Mouse (Mus musculus) neural tube, embryonic 11.5 days (tissue): ENCODE results near the gene Zfand4. TPM values are rescaled to one million over a fixed set of nuclear protein-coding genes. Genes with fewer than 3 reads are reported as not detected.
"Not testable (repeated sequence)": the region's sequence is repeated elsewhere in the genome, so short reads cannot be mapped to it uniquely, and the experiment has no call there.

ENCODE experiments used
- ATAC-seq: fragments of 200-750 bp; cut with Nextera tagmentation; 2 replicates; pipeline ENCODE4 v1.8.0; 2017; ENCODE audit warnings: moderate number of reproducible peaks, mild to moderate bottlenecking, moderate TSS enrichment, moderate library complexity; ENCODE audit not compliant: insufficient read depth, low FRiP score, low TSS enrichment
- DNase-seq: peaks from one replicate; pipeline ENCODE4 v3.0.0-alpha.2; 2015; ENCODE audit warnings: low spot score
- H3K27ac ChIP-seq: fragments of 300-500 bp; sonication (generic); 2 replicates; pipeline ENCODE4 v1.5.1; 2014; ENCODE audit warnings: low read depth, mild to moderate bottlenecking, low read length
- H3K27me3 ChIP-seq: fragments of 300-500 bp; sonication (generic); 2 replicates; pipeline ENCODE4 v1.6.1; 2014; ENCODE audit warnings: mild to moderate bottlenecking, low read length, mixed read lengths; ENCODE audit not compliant: control insufficient read depth, insufficient read depth
- H3K36me3 ChIP-seq: fragments of 300-500 bp; sonication (generic); 2 replicates; pipeline ENCODE4 v1.6.1; 2014; ENCODE audit warnings: mild to moderate bottlenecking, low read length, moderate library complexity, mixed read lengths; ENCODE audit not compliant: control insufficient read depth, insufficient read depth
- H3K4me1 ChIP-seq: fragments of 300-500 bp; sonication (generic); 2 replicates; pipeline ENCODE4 v1.6.1; 2014; ENCODE audit warnings: low read length, mixed read lengths; ENCODE audit not compliant: control insufficient read depth, insufficient read depth
- H3K4me2 ChIP-seq: fragments of 300-500 bp; sonication (generic); 2 replicates; pipeline ENCODE4 v1.6.1; 2014; ENCODE audit warnings: low read depth, mild to moderate bottlenecking, moderate library complexity
- H3K4me3 ChIP-seq: fragments of 300-500 bp; sonication (generic); 2 replicates; pipeline ENCODE4 v1.5.1; 2014; ENCODE audit warnings: low read depth, low read length
- H3K9ac ChIP-seq: fragments of 300-500 bp; sonication (generic); 2 replicates; pipeline ENCODE4 v1.6.1; 2014; ENCODE audit warnings: mild to moderate bottlenecking, low read length
- H3K9me3 ChIP-seq: fragments of 300-500 bp; sonication (generic); 2 replicates; pipeline ENCODE4 v1.6.1; 2016; ENCODE audit warnings: low read length; ENCODE audit not compliant: control insufficient read depth
- WGBS: fragments of 180-500 bp; shearing (Covaris S2); extraction: QIAGEN DNeasy Blood & Tissue Kit; methylation state at CpG from one replicate; pipeline ENCODE4 v1.1.7; 2014; 5-methylcytosine and 5-hydroxymethylcytosine counted together
- polyA plus RNA-seq: library from polyadenylated mRNA; unstranded; fragments of >200 nt; fragmentation: Nextera tagmentation; extraction: Ambion mirVana; gene quantifications from 2 replicates; pipeline ENCODE4 v1.2.1, GENCODE M21; 2014

Gene Zfand4
- polyA plus RNA-seq: 5.4 and 7.1 TPM in 2 replicates

- peak; percentile 96 for ATAC-seq
Observed at GRCm38 (mm10) chr6:116264018-116264651, at the start of gene Zfand4. Gene Zfand4, plus strand, starts transcription at chr6:116264222.

GRCm38 (mm10) chr6:116227767-116228166 is 36.3 kb upstream of the Zfand4 start:
- Histone ChIP-seq H3K9ac (no peak overlapping the region), H3K27ac (no peak overlapping the region), H3K4me2 (no peak overlapping the region), H3K27me3 (no peaks in the 10 kb centered on the region), H3K4me3 (no peak overlapping the region), H3K36me3 (peaks cover 1% of the 10 kb centered on the region; the same call in 1 of the 2 replicates), H3K4me1 (no peaks in the 10 kb centered on the region), H3K9me3 (no peaks in the 10 kb centered on the region)
- ATAC-seq (no peak), DNase-seq (no peak)
- WGBS: 84% methylated on average over 11 of the region's 11 CpGs

More at GRCm38 (mm10) chr6:116264018-116264651, at the start of gene Zfand4:
- WGBS: under 1% methylated on average over 59 of the region's 67 CpGs
- Histone ChIP-seq H3K4me3 (peak within 1 kb of the TSS; percentile 60), H3K9ac (peak within 1 kb of the TSS; percentile 73), H3K4me2 (peak within 1 kb of the TSS; percentile 62), H3K27ac (peak within 1 kb of the TSS; percentile 60; the same call in 1 of the 2 replicates), H3K9me3 (no peaks in the 10 kb centered on the region), H3K27me3 (no peaks in the 10 kb centered on the region), H3K4me1 (peaks cover 8% of the 10 kb centered on the region), H3K36me3 (no peaks in the 10 kb centered on the region)
- peak; percentile 96 for DNase-seq

- peak; percentile 78 for DNase-seq
- 67% methylated on average over 12 of the region's 12 CpGs for WGBS
Observed at GRCm38 (mm10) chr6:116228785-116229525, 35.1 kb upstream of the Zfand4 start.

DNA sequence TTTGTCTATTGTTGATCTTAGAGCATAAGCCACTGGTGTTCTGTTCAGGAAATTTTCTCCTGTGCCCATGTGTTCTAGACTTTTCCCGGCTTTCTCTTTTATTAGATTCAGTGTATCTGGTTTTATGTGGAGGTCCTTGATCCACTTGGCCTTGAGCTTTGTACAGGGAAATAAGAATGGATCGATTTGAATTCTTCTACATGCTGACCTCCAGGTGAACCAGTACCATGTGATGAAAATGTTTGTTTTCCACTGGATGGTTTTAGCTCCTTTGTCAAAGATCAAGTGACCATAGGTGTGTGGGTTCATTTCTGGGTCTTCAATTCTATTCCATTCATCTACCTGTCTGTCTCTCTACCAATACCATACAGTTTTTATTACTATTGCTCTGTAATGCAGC is 29.2 kb upstream of the Zfand4 start:
- not testable (repeated sequence) for H3K4me3 ChIP-seq, ATAC-seq, DNase-seq, H3K9ac ChIP-seq, H3K4me2 ChIP-seq, H3K4me1 ChIP-seq, H3K9me3 ChIP-seq, H3K27me3 ChIP-seq, H3K36me3 ChIP-seq, H3K27ac ChIP-seq
- 95% methylated on average over 2 of the region's 2 CpGs for WGBS

More at GRCm38 (mm10) chr6:116228785-116229525, 35.1 kb upstream of the Zfand4 start:
- Histone ChIP-seq H3K9me3 (no peaks in the 10 kb centered on the region), H3K27ac (no peak overlapping the region), H3K4me2 (no peak overlapping the region), H3K4me3 (no peak overlapping the region), H3K36me3 (peaks cover 2% of the 10 kb centered on the region; the same call in 1 of the 2 replicates), H3K9ac (no peak overlapping the region), H3K4me1 (no peaks in the 10 kb centered on the region), H3K27me3 (no peaks in the 10 kb centered on the region)
- no peak for ATAC-seq

- no peak overlapping the region for H3K4me3 ChIP-seq
- ATAC-seq (no peak), DNase-seq (no peak)
- H3K4me1 ChIP-seq: no peaks in the 10 kb centered on the region
- no peak overlapping the region for H3K27ac ChIP-seq
- H3K4me2 ChIP-seq: no peak overlapping the region
- H3K9ac ChIP-seq: no peak overlapping the region
- no peaks in the 10 kb centered on the region for H3K27me3 ChIP-seq
- H3K9me3 ChIP-seq: no peaks in the 10 kb centered on the region
- peaks cover 5% of the 10 kb centered on the region for H3K36me3 ChIP-seq
- WGBS: 94% methylated on average over 5 of the region's 5 CpGs
Observed at GRCm38 (mm10) chr6:116235336-116235735, 28.7 kb upstream of the Zfand4 start.

DNA sequence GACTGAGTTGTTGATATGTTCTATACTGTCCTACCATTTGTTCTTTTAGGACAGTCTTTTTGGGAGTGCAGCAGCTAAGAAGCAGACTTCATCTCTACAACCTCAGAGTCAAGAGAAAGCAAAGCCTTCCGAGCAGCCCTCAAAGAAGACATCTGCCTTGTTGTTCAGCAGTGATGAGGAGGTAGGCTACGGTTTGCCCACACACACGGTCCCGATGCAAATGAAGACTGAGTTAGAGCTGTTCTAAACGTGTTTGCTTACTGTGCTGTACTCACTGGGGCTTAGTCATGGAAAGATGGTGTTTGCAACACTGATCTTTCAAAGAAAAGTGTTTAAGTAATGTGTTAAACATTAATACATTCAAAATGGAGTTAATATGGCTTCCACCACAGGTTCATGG is 25.9 kb upstream of the Zfand4 start:
- Histone ChIP-seq H3K4me1 (no peaks in the 10 kb centered on the region), H3K27me3 (no peaks in the 10 kb centered on the region), H3K4me3 (no peak overlapping the region), H3K4me2 (no peak overlapping the region), H3K9ac (no peak overlapping the region), H3K9me3 (no peaks in the 10 kb centered on the region), H3K27ac (no peak overlapping the region), H3K36me3 (peaks cover 3% of the 10 kb centered on the region)
- WGBS: 92% methylated on average over 5 of the region's 5 CpGs
- DNase-seq: no peak
- no peak for ATAC-seq

DNA sequence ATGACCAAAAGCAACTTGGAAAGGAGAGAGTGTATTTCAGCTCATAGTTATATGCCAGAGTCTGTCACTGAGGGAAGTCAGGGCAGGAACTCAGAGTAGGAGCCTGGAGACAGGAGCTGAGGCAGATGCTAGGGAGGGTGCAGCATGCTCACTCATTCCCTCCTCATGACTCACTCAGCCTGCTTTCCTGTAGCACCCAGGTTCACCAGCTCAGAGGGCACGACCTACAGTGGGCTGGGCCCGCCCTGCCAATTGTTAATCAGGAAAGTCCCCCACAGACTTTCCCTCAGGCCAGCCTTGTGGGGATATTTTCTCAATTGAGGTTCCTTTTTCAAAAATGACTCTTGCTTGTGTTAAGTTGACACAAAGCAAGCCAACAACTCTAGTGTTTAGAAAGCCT is 23.7 kb upstream of the Zfand4 start:
- WGBS: 92% methylated on average over 2 of the region's 2 CpGs
- DNase-seq (no peak), ATAC-seq (no peak)
- H3K4me3 ChIP-seq: no peak overlapping the region
- H3K36me3 ChIP-seq: peaks cover 3% of the 10 kb centered on the region
- H3K4me2 ChIP-seq: no peak overlapping the region
- no peak overlapping the region for H3K27ac ChIP-seq
- no peaks in the 10 kb centered on the region for H3K4me1 ChIP-seq
- no peaks in the 10 kb centered on the region for H3K9me3 ChIP-seq
- H3K27me3 ChIP-seq: no peaks in the 10 kb centered on the region
- no peak overlapping the region for H3K9ac ChIP-seq

DNA sequence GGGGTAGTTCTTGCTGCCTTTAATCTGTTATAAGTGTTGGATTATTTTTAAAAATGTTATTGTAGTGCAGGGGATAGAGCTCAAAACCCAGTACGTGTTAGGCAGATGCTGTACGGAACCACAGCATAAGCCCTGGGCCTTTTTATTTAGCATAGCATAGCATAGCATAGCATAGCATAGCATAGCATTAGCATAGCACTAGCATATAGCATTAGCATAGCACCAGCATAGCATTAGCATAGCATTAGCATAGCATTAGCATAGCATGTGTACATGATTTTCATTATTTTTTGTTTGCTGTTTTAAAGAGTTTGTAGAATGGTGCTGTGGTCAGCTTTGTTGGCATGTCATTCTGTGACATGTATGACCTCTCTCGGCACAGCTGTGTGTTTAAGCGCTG is 4.4 kb upstream of the Zfand4 start:
- H3K9ac ChIP-seq: no peak overlapping the region
- H3K9me3 ChIP-seq: no peaks in the 10 kb centered on the region
- DNase-seq (no peak), ATAC-seq (no peak)
- H3K4me2 ChIP-seq: no peak overlapping the region
- H3K4me1 ChIP-seq: no peaks in the 10 kb centered on the region
- no peak overlapping the region for H3K4me3 ChIP-seq
- H3K27me3 ChIP-seq: no peaks in the 10 kb centered on the region
- H3K27ac ChIP-seq: no peak overlapping the region
- 0 out of 2 replicates have a peak, but pooled peaks cover 2% of the 10 kb centered on the region for H3K36me3 ChIP-seq
- WGBS: 96% methylated on average over 4 of the region's 4 CpGs
